Mouse (Mus musculus) embryonic facial prominence, embryonic 15.5 days (tissue): Measurements from ENCODE around the gene 1700020N01Rik. TPM values are rescaled to one million over a fixed set of nuclear protein-coding genes. Genes with fewer than 3 reads are reported as not detected.

Experiments used
- ATAC-seq: fragments of 200-750 bp; cut with Nextera tagmentation; 2 replicates; pipeline ENCODE4 v1.8.0; 2017; ENCODE audit warnings: low read depth, moderate TSS enrichment; ENCODE audit not compliant: insufficient number of reproducible peaks, low FRiP score, low TSS enrichment
- H3K27ac ChIP-seq: fragments of 300-500 bp; sonication (generic); replicated peaks from 2 replicates; pipeline ENCODE4 v1.5.1; 2015; ENCODE audit warnings: mild to moderate bottlenecking, inconsistent platforms
- H3K27me3 ChIP-seq: fragments of 300-500 bp; sonication (generic); 2 replicates; pipeline ENCODE4 v1.6.1; 2015; ENCODE audit warnings: inconsistent platforms
- H3K36me3 ChIP-seq: fragments of 300-500 bp; sonication (generic); 2 replicates; pipeline ENCODE4 v1.6.1; 2015; ENCODE audit warnings: mild to moderate bottlenecking, inconsistent platforms
- H3K4me1 ChIP-seq: fragments of 300-500 bp; sonication (generic); 2 replicates; pipeline ENCODE4 v1.6.1; 2015; ENCODE audit warnings: inconsistent platforms
- H3K4me2 ChIP-seq: fragments of 300-500 bp; sonication (generic); replicated peaks from 2 replicates; pipeline ENCODE4 v1.6.1; 2015; ENCODE audit warnings: mild to moderate bottlenecking, inconsistent platforms
- H3K4me3 ChIP-seq: fragments of 300-500 bp; sonication (generic); replicated peaks from 2 replicates; pipeline ENCODE4 v1.5.1; 2015; ENCODE audit warnings: mild to moderate bottlenecking, inconsistent platforms
- H3K9ac ChIP-seq: fragments of 300-500 bp; sonication (generic); 2 replicates; pipeline ENCODE4 v1.6.1; 2015; ENCODE audit warnings: inconsistent platforms
- H3K9me3 ChIP-seq: fragments of 300-500 bp; sonication (generic); replicated peaks from 2 replicates; pipeline ENCODE4 v1.6.1; 2016; ENCODE audit warnings: inconsistent platforms
- WGBS: fragments of 180-500 bp; shearing (Covaris S2); methylation state at CpG from one replicate; pipeline ENCODE4 v1.1.7; 2015; 5-methylcytosine and 5-hydroxymethylcytosine counted together
- polyA plus RNA-seq: library from polyadenylated mRNA; unstranded; fragments of >200 nt; fragmentation: Nextera tagmentation; extraction: Ambion mirVana; gene quantifications from 2 replicates; pipeline ENCODE4 v1.2.1, GENCODE M21; 2015

The 1700020N01Rik gene
- polyA plus RNA-seq, 1 experiment from 2014 or later = not detected

GRCm38 (mm10) chr10:21632687-21633086 lies 39.7 kb downstream of the 1700020N01Rik start:
- H3K9ac ChIP-seq = no peak overlapping the region
- no peaks in the 10 kb centered on the region for H3K27me3 ChIP-seq
- no peak overlapping the region for H3K4me3 ChIP-seq
- 65% methylated on average over 5 of the region's 5 CpGs for WGBS
- no peak overlapping the region for H3K27ac ChIP-seq
- no peak for ATAC-seq
- H3K4me2 ChIP-seq = no peak overlapping the region
- H3K36me3 ChIP-seq = no peaks in the 10 kb centered on the region
- H3K4me1 ChIP-seq = peaks cover 16% of the 10 kb centered on the region; the same call in 1 of the 2 replicates
- no peaks in the 10 kb centered on the region for H3K9me3 ChIP-seq

GRCm38 (mm10) chr10:21635988-21636710 lies 43.2 kb downstream of the 1700020N01Rik start:
- peaks cover 16% of the 10 kb centered on the region; the same call in 1 of the 2 replicates for H3K4me1 ChIP-seq
- ATAC-seq = 0 out of 2 replicates have a peak, but pooled peaks have one; percentile 47
- H3K9ac ChIP-seq = no peak overlapping the region
- no peaks in the 10 kb centered on the region for H3K9me3 ChIP-seq
- H3K27me3 ChIP-seq = no peaks in the 10 kb centered on the region
- no peaks in the 10 kb centered on the region for H3K36me3 ChIP-seq
- no peak overlapping the region for H3K4me3 ChIP-seq
- WGBS = 39% methylated on average over 4 of the region's 4 CpGs
- no peak overlapping the region for H3K4me2 ChIP-seq
- H3K27ac ChIP-seq = 0 out of 2 replicates have a peak overlapping the region, but pooled peaks have one; percentile 28

- Histone ChIP-seq H3K36me3 (no peaks in the 10 kb centered on the region), H3K9ac (no peak overlapping the region), H3K4me2 (no peak overlapping the region), H3K4me3 (no peak overlapping the region), H3K9me3 (no peaks in the 10 kb centered on the region), H3K27me3 (no peaks in the 10 kb centered on the region), H3K27ac (0 out of 2 replicates have a peak overlapping the region, but pooled peaks have one; percentile 28), H3K4me1 (peaks cover 16% of the 10 kb centered on the region; the same call in 1 of the 2 replicates)
- no peak for ATAC-seq
- 68% methylated on average over 6 of the region's 6 CpGs for WGBS
These were observed 43.8 kb downstream of the 1700020N01Rik start for GRCm38 (mm10) chr10:21636711-21637081.

- Histone ChIP-seq H3K36me3 (no peaks in the 10 kb centered on the region), H3K27me3 (no peaks in the 10 kb centered on the region), H3K9ac (no peak overlapping the region), H3K9me3 (no peaks in the 10 kb centered on the region), H3K4me1 (no peaks in the 10 kb centered on the region), H3K4me2 (no peak overlapping the region), H3K27ac (no peak overlapping the region), H3K4me3 (no peak overlapping the region)
- WGBS = 82% methylated on average over 4 of the region's 4 CpGs
- ATAC-seq = no peak
These were observed 58.4 kb downstream of the 1700020N01Rik start for GRCm38 (mm10) chr10:21651388-21651787.

GRCm38 (mm10) chr10:21652426-21653345 lies 59.7 kb downstream of the 1700020N01Rik start:
- no peaks in the 10 kb centered on the region for H3K27me3 ChIP-seq
- H3K4me2 ChIP-seq = no peak overlapping the region
- 91% methylated on average over 24 of the region's 24 CpGs for WGBS
- ATAC-seq = no peak
- H3K36me3 ChIP-seq = no peaks in the 10 kb centered on the region
- H3K4me3 ChIP-seq = no peak overlapping the region
- H3K27ac ChIP-seq = no peak overlapping the region
- H3K9ac ChIP-seq = no peak overlapping the region
- no peaks in the 10 kb centered on the region for H3K4me1 ChIP-seq
- H3K9me3 ChIP-seq = no peaks in the 10 kb centered on the region

- H3K9ac ChIP-seq = no peak overlapping the region
- no peak overlapping the region for H3K27ac ChIP-seq
- H3K36me3 ChIP-seq = no peaks in the 10 kb centered on the region
- H3K27me3 ChIP-seq = no peaks in the 10 kb centered on the region
- no peak for ATAC-seq
- H3K4me1 ChIP-seq = no peaks in the 10 kb centered on the region
- H3K4me3 ChIP-seq = no peak overlapping the region
- 96% methylated on average over 7 of the region's 7 CpGs for WGBS
- H3K9me3 ChIP-seq = no peaks in the 10 kb centered on the region
- no peak overlapping the region for H3K4me2 ChIP-seq
These were observed 60.5 kb downstream of the 1700020N01Rik start for GRCm38 (mm10) chr10:21653469-21653868.

GRCm38 (mm10) chr10:21659576-21660246 lies 66.8 kb downstream of the 1700020N01Rik start:
- H3K27me3 ChIP-seq = no peaks in the 10 kb centered on the region
- no peak for ATAC-seq
- 71% methylated on average over 8 of the region's 8 CpGs for WGBS
- no peak overlapping the region for H3K4me2 ChIP-seq
- no peaks in the 10 kb centered on the region for H3K36me3 ChIP-seq
- no peak overlapping the region for H3K4me3 ChIP-seq
- no peak overlapping the region for H3K9ac ChIP-seq
- no peak overlapping the region for H3K27ac ChIP-seq
- no peaks in the 10 kb centered on the region for H3K9me3 ChIP-seq
- H3K4me1 ChIP-seq = no peaks in the 10 kb centered on the region

GRCm38 (mm10) chr10:21668976-21669375 lies 76.0 kb downstream of the 1700020N01Rik start:
- peak; percentile 47; the same call in 1 of the 2 replicates for ATAC-seq
- H3K27ac ChIP-seq = peak overlapping the region; percentile 9; the same call in 1 of the 2 replicates
- H3K9ac ChIP-seq = no peak overlapping the region

GRCm38 (mm10) chr10:21669750-21670161 lies 76.8 kb downstream of the 1700020N01Rik start:
- Histone ChIP-seq H3K9me3 (no peaks in the 10 kb centered on the region), H3K4me2 (peak overlapping the region; percentile 40; the same call in 1 of the 2 replicates), H3K27ac (peak overlapping the region; percentile 9; the same call in 1 of the 2 replicates), H3K4me1 (no peaks in the 10 kb centered on the region), H3K4me3 (no peak overlapping the region), H3K9ac (no peak overlapping the region), H3K27me3 (no peaks in the 10 kb centered on the region), H3K36me3 (no peaks in the 10 kb centered on the region)
- ATAC-seq = no peak
- 41% methylated on average over 11 of the region's 11 CpGs for WGBS

More at GRCm38 (mm10) chr10:21668976-21669375, 76.0 kb downstream of the 1700020N01Rik start:
- Histone ChIP-seq H3K27me3 (no peaks in the 10 kb centered on the region), H3K4me3 (peak overlapping the region; percentile 15; the same call in 1 of the 2 replicates), H3K36me3 (no peaks in the 10 kb centered on the region), H3K4me1 (no peaks in the 10 kb centered on the region), H3K4me2 (peak overlapping the region; percentile 40), H3K9me3 (no peaks in the 10 kb centered on the region)
- 29% methylated on average over 17 of the region's 17 CpGs for WGBS

GRCm38 (mm10) chr10:21670168-21670567 lies 77.2 kb downstream of the 1700020N01Rik start:
- Histone ChIP-seq H3K9ac (no peak overlapping the region), H3K4me3 (no peak overlapping the region), H3K9me3 (no peaks in the 10 kb centered on the region), H3K27me3 (no peaks in the 10 kb centered on the region), H3K36me3 (no peaks in the 10 kb centered on the region), H3K27ac (no peak overlapping the region), H3K4me1 (no peaks in the 10 kb centered on the region), H3K4me2 (no peak overlapping the region)
- 73% methylated on average over 5 of the region's 5 CpGs for WGBS
- ATAC-seq = no peak
